Mouse (Mus musculus) gastrocnemius, adult 2 months (tissue): Measurements from ENCODE around the gene Rad23a. TPM values are rescaled to one million over a fixed set of nuclear protein-coding genes. Genes with fewer than 3 reads are reported as not detected.
A peak's percentile ranks its signal among the peaks of the same experiment; 100 is the strongest.
"Not testable (repeated sequence)": the region's sequence is repeated elsewhere in the genome, so short reads cannot be mapped to it uniquely, and the experiment has no call there.

ENCODE experiments used
- DNase-seq: peaks from one replicate; pipeline ENCODE4 v3.0.0; 2022
- H3K27ac ChIP-seq: fragments of 200-600 bp; 2 replicates; pipeline ENCODE4 v1.8.1; 2022; ENCODE audit warnings: mild to moderate bottlenecking
- H3K4me3 ChIP-seq: fragments of 200-600 bp; 2 replicates; pipeline ENCODE4 v1.8.1; 2022; ENCODE audit warnings: mild to moderate bottlenecking, moderate library complexity
- CTCF ChIP-seq: fragments of 200-600 bp; IDR thresholded peaks from 2 replicates; pipeline ENCODE4 v1.8.1; 2022; ENCODE audit warnings: antibody characterized with exemption, mild to moderate bottlenecking, moderate library complexity
- intact Hi-C: fragments of 180-260 bp; cut with DNase I; formaldehyde crosslinking; loops from one replicate; pipeline ENCODE4 v1.15.1; 2025
- total RNA-seq, 2 experiments: library from RNA; stranded (reverse); gene quantifications; 2 replicates each; pipeline ENCODE4 v1.2.3; 2021

The Rad23a gene
- total RNA-seq, 2 experiments from 2014 or later, result 159 to 172 TPM

DNA sequence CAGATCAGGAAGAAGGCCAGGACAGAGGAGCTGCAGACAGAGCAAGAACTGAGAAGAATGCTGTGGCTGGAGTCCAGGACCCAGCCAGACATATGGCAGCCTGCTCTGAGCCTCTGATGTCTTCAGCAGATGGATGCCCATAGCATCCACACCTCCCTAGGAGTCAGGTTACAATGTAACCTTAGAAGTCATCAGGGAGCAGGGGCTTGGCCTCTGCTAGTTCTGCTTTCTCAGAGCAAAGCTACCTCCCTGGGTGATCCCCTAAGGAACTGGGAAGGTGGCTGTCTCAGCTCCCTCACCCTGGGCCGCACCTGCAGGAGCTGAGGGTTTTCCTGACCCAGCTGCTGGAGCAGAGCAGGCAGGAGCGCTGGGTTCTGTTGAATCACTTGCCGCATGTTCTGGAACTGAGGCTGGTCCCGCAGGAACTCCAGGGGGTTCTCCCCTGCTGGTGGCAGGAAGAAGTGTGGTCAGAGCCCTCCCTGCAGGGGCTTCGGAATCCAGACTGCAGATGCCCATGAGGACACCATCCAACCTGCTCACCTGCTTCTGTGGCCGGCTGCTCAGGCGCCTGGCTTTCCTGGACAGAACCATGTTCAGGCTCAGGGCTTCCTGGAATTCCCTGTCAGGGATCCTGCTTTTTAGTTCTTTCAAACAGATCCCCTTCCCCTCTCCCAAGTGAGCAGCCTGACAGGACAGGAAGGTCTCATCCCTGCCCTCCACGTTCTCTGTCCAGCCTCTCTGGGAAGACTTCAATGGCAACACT, 3.1 kb downstream of the Rad23a start:
- no peak overlapping the region for H3K4me3 ChIP-seq
- H3K27ac ChIP-seq, result peak overlapping the region; percentile 13; the same call in 1 of the 2 replicates
- intact Hi-C loops, result no loop called here

DNA sequence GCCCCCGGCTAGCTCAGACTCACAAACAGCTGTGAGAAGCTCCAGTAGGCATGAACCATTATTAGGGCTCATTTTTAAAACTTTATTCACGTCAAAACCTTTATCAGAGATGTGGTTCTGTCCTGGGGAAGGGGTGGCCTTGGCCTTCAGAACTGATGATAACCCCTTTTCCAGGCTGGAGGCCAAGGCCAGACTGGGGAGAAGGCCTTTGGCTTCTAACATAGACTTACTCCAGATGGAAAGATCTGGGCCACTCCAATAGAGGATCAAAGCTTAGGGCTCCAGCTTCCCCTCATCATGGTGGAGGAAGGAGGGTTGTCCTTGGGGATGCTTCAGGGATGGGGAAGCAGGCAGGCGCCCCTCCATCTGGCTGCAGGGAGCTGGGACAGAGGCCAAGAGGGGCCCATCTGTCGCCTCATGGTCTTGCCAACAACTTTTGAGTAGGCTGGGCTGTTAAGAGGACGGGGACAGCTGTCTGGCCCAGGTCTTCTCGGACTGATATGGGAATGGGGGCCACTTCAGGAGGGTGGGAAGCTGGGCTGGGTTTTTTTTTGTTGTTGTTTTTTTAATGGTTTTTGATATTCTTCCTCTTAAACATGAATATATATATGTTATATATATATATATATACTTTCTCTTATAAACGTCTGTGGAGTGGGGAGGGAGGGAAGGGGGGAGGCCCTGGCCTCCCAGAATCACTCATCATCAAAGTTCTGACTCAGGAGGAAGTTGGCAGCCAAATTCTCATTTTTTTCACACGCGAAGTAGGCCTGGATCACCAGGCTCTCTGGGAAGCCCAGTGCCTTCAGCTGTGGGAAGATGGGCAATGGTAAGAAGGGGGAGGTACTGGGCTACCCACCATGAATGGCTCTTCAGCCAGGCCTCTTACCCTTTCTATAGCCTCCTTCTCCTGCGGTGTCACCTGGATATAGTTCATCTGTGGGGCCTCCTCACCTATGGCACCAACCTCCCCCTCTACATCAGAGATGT, 5.3 kb downstream of the Rad23a start:
- intact Hi-C loops, result no loop called here
- no peak for TF ChIP-seq CTCF
- DNase-seq, result no peak
- Histone ChIP-seq H3K4me3 (no peak overlapping the region), H3K27ac (no peak overlapping the region)

More for the DNA sequence above, 3.1 kb downstream of the Rad23a start:
- no peak for DNase-seq
- no peak for TF ChIP-seq CTCF

DNA sequence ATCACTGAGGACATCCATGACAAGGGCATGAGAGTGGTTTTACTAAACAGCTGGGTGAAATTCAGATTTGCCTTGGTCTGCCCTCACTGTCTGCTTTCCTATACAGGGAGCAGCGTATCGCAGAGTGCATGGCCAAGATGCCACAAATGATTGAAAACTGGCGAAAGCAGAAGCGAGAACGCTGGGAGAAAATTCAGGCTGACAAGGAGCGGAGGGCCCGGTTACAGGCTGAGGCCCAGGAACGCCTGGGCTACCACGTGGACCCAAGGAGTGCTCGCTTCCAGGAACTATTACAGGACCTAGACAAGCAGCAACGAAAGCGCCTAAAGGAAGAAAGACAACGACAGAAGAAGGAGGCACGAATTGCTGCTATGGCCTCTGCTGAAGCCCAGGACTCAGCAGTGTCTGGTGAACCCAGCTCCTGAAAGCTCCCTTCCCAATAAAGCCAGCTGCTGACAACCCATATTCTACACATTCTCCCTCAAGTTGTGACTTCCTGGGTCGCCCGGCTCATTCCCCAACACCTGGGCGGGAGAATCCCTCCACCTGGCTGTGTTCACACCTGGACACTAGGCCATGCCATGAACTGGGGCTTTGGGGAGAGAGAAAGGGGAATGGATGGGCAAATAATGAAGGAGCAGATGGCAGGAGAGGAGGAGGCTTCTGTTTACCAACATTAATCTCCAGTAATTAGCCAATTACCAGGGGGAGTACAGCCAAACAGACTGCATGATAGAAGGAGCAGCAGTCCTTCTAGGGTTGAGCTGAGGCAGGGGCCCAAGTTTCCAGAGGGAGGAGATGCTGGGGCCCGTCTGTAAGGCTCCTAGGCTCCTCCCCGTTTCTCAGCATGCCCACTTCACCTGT, 6.2 kb downstream of the Rad23a start:
- no peak overlapping the region for H3K4me3 ChIP-seq
- intact Hi-C loops, result no loop called here
- no peak for TF ChIP-seq CTCF
- no peak overlapping the region for H3K27ac ChIP-seq
- DNase-seq, result no peak

DNA sequence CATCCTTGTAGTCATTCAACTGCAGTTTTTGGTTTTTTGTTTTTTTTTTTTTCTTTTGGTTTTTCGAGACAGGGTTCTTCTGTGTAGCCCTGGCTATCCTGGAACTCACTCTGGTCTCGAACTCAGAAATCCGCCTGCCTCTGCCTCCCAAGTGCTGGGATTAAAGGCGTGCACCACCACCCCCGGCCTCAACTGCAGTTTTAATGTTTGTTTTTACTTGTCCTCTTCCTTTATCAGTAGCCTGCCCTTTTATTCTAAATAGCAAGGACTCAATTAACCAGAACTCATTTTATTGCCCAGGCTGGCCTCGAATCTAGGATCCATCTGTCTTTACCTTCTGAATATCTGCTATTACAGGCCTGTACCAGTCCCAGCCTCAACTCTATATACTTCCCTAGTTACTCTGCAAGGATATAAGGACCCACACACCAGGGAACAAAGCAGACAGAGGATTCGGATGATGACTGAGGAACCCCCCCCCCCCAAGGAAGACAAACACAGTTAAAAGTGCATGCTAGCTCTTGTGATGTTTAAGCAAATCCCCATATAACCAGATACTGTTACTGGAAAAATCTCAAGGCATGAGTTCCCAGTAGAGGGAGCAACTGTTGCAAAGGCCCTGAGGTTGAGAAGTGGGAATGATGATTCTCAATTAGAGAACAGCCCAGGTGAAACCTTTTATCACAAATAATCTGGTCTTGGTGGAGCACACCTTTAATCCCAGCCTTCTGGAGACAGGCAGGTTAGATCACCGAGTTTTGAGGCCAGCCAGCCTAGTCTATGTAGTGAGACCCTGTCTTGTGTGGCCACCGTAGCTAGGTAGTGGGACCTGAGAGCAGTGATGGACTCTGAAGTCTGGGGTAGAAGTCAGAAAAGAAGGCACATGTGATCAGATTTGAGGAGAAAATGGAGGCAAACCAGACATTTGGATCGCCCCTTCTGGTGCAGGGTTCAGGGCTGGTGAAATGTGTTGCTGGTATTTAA, 7.4 kb downstream of the Rad23a start:
- no peak for DNase-seq
- intact Hi-C loops, result no loop called here
- peak overlapping the region; percentile 85 for H3K4me3 ChIP-seq
- TF ChIP-seq CTCF, result peak; percentile 16
- peak overlapping the region; percentile 94 for H3K27ac ChIP-seq

DNA sequence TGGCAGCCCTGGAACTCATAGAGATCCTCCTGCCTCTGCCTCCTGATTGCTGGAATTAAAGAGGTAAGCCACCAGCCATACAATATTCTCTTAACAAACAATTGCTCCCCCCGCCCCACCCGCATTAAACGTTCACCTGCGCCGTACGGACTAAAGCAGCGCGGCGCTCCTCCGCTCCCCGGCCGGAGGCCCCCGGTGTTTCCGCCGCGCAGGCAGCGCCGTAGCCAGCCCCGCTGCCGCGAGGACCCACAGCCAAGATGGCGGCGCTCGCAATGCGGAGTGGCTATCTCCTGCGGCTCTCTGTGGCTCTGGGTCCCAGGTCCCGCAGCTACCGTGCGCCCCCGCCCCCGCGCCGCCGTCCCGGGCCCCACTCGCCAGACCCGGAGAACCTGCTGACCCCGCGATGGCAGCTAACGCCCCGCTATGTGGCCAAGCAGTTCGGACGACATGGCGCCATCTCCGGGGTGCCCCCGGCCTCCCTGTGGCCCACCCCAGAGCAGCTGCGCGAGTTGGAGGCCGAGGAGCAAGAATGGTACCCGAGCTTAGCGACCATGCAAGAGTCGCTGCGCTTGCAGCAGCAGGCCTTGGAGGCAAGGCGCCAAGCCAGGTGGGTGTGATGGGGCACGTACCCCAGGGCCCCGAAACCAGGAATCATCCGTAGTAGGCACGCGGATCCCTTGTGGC, 8.3 kb downstream of the Rad23a start:
- intact Hi-C loops, result no loop called here
- no peak for TF ChIP-seq CTCF
- peak; percentile 91 for DNase-seq
- Histone ChIP-seq H3K27ac (peak overlapping the region; percentile 94), H3K4me3 (peak overlapping the region; percentile 85)

DNA sequence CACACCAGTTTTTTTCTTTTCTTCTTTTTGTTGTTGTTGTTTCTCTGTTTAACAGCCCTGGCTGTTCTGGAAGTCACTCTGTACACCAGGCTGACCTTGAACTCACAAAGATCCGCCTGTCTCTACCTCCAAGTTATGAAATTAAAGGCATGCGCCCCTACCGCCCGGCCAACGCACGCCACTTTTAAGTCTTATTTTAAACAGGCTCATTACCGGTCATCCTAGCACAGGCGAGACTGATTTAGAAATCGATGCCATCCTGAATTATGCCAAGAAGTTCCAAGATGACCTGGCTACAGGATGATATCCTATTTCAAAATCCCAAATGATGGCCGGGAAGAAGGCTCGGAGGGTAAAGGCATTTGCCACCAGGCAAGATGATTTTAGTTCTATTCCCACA, 9.0 kb downstream of the Rad23a start, which contains the start of gene Gadd45gip1:
Gene Gadd45gip1 (plus strand): TSS at position 33 of the 400 bp plus-strand sequence.
- Histone ChIP-seq H3K4me3 (peak within 1 kb of the TSS; percentile 85), H3K27ac (peak within 1 kb of the TSS; percentile 94)
- TF ChIP-seq CTCF, result peak; percentile 47
- intact Hi-C loops, result no loop called here
- peak; percentile 74 for DNase-seq

DNA sequence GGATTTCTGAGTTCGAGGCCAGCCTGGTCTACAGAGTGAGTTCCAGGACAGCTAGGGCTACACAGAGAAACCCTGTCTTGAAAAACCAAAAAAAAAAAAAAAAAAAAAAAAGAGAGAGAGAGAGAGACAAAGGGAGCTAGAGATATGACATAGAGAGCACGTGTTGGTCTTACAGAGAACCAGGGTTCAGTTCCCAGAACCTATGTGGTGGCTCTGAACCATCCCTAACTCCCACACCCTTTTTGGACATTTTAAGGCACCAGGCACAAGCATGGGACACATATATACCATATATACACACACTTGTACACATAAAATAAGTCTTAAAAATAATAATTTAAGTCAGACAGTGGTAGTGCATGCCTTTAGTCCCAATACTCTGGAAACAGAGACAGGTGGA, 13.9 kb downstream of the Rad23a start:
- intact Hi-C loops, DNase-seq, H3K27ac ChIP-seq, H3K4me3 ChIP-seq: not testable (repeated sequence)

DNA sequence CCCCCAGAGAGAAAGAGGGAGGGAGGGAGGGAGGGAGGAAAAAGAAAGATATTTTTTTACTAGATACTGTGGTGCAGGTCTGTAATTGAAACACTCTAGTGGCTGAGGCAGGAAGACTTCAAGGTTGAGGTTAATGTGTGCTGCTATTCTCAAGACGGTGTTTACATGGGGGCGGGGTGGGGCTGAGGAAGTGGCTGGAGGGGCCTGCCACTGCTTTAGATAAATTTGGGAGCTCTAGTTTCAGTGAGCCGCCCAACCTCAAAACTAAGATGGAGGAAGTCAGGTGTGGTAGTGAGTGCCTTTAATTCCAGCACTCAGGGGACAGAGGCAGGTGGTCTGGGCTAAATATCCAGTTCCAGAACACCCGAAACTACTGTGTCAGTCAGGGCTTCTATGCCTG, 14.8 kb downstream of the Rad23a start:
- no peak overlapping the region for H3K27ac ChIP-seq
- intact Hi-C loops, result no loop called here
- H3K4me3 ChIP-seq, result no peak overlapping the region
- DNase-seq, result no peak
- no peak for TF ChIP-seq CTCF

DNA sequence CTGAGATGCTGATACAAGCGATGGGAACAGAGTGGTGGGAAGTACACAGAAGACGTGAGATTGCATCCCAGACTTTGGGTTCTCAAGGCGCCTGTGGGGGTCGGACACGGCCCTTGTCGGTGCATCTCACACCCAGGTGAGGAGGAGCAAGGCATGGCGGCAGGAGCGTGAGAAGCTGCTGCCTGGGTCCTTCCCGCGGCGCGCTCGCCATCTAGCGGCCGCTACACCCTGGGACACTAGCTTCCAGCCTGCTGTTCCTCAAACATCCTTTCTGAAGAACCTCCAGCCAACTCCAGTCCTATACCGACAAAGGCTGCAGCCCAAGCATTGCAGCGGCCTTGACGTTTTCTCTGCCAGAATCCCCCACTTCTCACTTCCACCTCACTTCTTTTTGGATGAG, 16.8 kb downstream of the Rad23a start:
- Histone ChIP-seq H3K27ac (no peak overlapping the region), H3K4me3 (no peak overlapping the region)
- intact Hi-C loops, result no loop called here
- TF ChIP-seq CTCF, result peak; percentile 81
- peak; percentile 73 for DNase-seq

DNA sequence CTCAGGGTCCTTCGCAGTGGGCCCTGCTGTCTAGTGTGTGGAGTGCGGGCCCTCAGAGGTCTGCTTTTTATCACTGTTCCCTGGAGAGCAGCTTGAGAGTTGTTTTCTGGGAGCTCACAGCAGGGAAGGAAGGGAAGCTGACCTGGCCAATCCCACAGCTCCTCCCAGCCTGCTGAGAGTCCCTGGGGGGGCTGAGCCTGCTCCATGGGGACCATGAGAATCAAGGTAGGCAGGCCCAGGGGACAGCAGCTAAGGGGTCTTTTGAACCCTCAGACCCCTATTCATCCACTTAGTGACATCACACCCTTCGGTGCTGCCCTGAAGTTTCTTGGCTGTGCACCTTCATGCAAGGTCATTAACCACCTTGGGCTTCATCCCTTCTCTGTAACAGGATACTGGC, 17.7 kb downstream of the Rad23a start, which contains the start of gene Dand5:
Gene Dand5 (minus strand): TSS at position 101 of the 400 bp plus-strand sequence.
- no peak within 1 kb of the TSS for H3K27ac ChIP-seq
- TF ChIP-seq CTCF, result no peak
- DNase-seq, result no peak
- intact Hi-C loops, result no loop called here
- no peak within 1 kb of the TSS for H3K4me3 ChIP-seq
